Mouse (Mus musculus) liver, embryonic 12.5 days (tissue): ENCODE measurements around the gene Plxnb2. TPM values are rescaled to one million over a fixed set of nuclear protein-coding genes. Genes with fewer than 3 reads are reported as not detected.

Source experiments
- ATAC-seq: fragments of 200-750 bp; cut with Nextera tagmentation; 2 replicates; pipeline ENCODE4 v1.8.0; 2017; ENCODE audit warnings: moderate number of reproducible peaks, mild to moderate bottlenecking, moderate library complexity
- H3K27ac ChIP-seq: fragments of 300-500 bp; sonication (generic); 2 replicates; pipeline ENCODE4 v1.5.1; 2016; ENCODE audit warnings: mild to moderate bottlenecking
- H3K27me3 ChIP-seq: fragments of 300-500 bp; sonication (generic); replicated peaks from 2 replicates; pipeline ENCODE4 v1.6.1; 2016; ENCODE audit warnings: mild to moderate bottlenecking, moderate library complexity
- H3K36me3 ChIP-seq: fragments of 300-500 bp; sonication (generic); 2 replicates; pipeline ENCODE4 v1.6.1; 2016; ENCODE audit warnings: mild to moderate bottlenecking, moderate library complexity
- H3K4me1 ChIP-seq: fragments of 300-500 bp; sonication (generic); 2 replicates; pipeline ENCODE4 v1.6.1; 2016
- H3K4me2 ChIP-seq: fragments of 300-500 bp; sonication (generic); 2 replicates; pipeline ENCODE4 v1.6.1; 2016; ENCODE audit warnings: mild to moderate bottlenecking, moderate library complexity
- H3K4me3 ChIP-seq: fragments of 300-500 bp; sonication (generic); 2 replicates; pipeline ENCODE4 v1.5.1; 2016; ENCODE audit warnings: mild to moderate bottlenecking, moderate library complexity
- H3K9ac ChIP-seq: fragments of 300-500 bp; sonication (generic); 2 replicates; pipeline ENCODE4 v1.6.1; 2016; ENCODE audit warnings: mild to moderate bottlenecking, moderate library complexity
- H3K9me3 ChIP-seq: fragments of 300-500 bp; sonication (generic); replicated peaks from 2 replicates; pipeline ENCODE4 v1.6.1; 2016; ENCODE audit warnings: mild to moderate bottlenecking, moderate library complexity
- WGBS: fragments of 180-500 bp; shearing (Covaris S2); methylation state at CpG from one replicate; pipeline ENCODE4 v1.1.7; 2016; ENCODE audit not compliant: insufficient replicate concordance; 5-methylcytosine and 5-hydroxymethylcytosine counted together
- polyA plus RNA-seq: library from polyadenylated mRNA; unstranded; fragments of >200 nt; fragmentation: Nextera tagmentation; extraction: Ambion mirVana; gene quantifications from 2 replicates; pipeline ENCODE4 v1.2.1, GENCODE M21; 2016

Plxnb2 gene
- polyA plus RNA-seq, 1 experiment from 2014 or later, result 38.8 TPM

DNA sequence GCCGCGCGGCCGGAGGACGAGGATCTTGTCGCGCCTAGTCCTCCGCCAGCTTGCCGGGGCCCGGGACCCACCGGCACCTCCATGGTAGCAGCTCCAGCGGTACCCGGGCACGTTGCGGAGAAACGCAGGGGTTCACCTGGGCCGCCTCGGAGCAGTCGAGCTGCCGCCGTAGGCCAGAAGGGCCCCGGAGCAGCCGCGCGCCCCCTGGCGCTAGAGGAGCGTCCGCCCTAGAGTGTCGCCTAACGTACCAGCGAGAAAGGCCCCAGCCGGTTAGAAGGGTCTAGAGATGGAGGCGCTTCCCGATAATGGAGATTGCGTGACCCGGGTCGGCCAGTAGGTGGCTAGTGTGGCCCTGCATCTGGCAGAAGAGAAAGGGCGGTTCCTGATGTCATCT is 15.7 kb upstream of the Plxnb2 start, which contains the start of gene Dennd6b:
Gene Dennd6b (minus strand): TSS at position 184 of the 394 bp plus-strand sequence.
- peak within 1 kb of the TSS; percentile 98 for H3K27ac ChIP-seq
- H3K36me3 ChIP-seq, result no peaks in the 10 kb centered on the region
- peak within 1 kb of the TSS; percentile 85 for H3K4me3 ChIP-seq
- peak within 1 kb of the TSS; percentile 91 for H3K9ac ChIP-seq
- H3K4me1 ChIP-seq, result peaks cover 22% of the 10 kb centered on the region
- 0% methylated on average over 38 of the region's 38 CpGs for WGBS
- no peaks in the 10 kb centered on the region for H3K27me3 ChIP-seq
- no peaks in the 10 kb centered on the region for H3K9me3 ChIP-seq
- ATAC-seq, result peak; percentile 98
- H3K4me2 ChIP-seq, result peak within 1 kb of the TSS; percentile 90

DNA sequence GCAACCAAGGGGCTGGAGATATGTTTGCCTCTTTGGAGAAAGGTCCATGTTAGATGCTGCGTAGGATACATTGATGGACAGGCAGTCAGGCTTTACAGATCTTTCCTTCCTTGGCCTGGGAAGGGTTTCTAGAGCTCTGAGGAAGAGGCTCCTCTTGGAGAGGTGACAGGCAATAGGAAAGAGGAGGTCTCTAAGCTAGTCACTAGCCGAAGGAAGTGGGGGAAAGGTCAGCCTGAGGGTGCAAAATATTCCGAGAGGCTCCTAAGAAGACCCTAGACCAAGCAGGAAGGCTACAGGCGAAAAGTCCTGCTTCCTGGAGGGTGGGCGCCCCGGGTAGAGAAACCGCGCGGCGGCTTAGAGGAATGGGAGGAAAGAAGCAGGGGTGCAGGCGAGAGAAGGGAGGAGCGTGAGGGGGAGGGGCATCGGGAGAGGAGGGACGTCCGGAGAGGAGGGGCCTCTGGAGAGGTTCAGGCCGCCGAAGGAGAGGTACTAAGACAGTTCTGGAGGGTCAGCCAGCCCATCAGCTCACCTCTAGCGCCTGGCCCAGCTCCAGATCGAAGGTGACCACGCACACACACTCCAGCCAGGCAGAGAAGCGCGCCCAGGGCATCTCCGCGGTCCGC is 15.2 kb upstream of the Plxnb2 start:
- Histone ChIP-seq H3K27me3 (no peaks in the 10 kb centered on the region), H3K4me3 (peak overlapping the region; percentile 85), H3K4me1 (peaks cover 22% of the 10 kb centered on the region), H3K27ac (peak overlapping the region; percentile 98), H3K9ac (peak overlapping the region; percentile 91), H3K9me3 (no peaks in the 10 kb centered on the region), H3K4me2 (peak overlapping the region; percentile 90), H3K36me3 (0 out of 2 replicates have a peak, but pooled peaks cover under 1% of the 10 kb centered on the region)
- WGBS, result 2% methylated on average over 25 of the region's 25 CpGs
- peak; percentile 92 for ATAC-seq

DNA sequence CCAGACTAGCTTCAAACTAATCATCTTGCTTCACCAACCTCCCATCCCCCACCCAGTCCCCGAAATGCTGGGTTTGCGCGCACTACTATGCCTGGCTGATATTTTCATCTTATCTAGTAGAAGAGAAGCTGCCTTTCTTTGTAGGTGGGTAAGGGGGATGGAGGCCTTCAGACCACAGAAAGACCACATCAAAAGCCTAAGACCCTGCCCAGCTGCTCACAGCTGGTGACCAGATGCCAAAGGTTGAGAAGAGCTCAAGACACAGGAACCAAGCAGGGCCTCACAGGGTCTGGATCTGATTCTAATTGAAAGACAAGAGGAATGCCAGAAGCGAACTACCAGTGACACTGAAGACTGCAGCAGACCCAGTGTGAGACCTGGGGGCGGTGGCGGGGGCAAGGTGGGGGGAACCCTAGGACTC is 14.7 kb upstream of the Plxnb2 start:
- 25% methylated on average over 6 of the region's 6 CpGs for WGBS

DNA sequence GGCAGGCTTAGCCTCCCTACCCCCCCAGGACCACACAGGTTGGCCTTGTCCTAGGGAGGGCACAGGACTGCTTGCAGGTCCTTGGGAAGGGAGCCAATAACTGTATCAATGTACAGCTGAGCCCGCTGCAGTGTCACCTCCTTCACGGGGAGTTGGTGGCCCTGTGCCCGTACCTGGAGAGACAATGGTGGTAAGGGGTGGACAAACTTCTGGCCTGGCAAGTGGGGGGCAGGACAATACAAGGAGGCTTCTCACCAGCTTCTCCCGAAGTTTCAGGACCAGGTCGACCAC is 4.3 kb upstream of the Plxnb2 start:
- WGBS, result 75% methylated on average over 5 of the region's 5 CpGs
- no peak overlapping the region for H3K4me3 ChIP-seq
- H3K4me1 ChIP-seq, result peaks cover 28% of the 10 kb centered on the region
- H3K27me3 ChIP-seq, result peaks cover 30% of the 10 kb centered on the region
- H3K36me3 ChIP-seq, result peaks cover 32% of the 10 kb centered on the region
- H3K9ac ChIP-seq, result no peak overlapping the region
- ATAC-seq, result no peak
- H3K4me2 ChIP-seq, result no peak overlapping the region
- H3K9me3 ChIP-seq, result no peaks in the 10 kb centered on the region
- no peak overlapping the region for H3K27ac ChIP-seq

More for the DNA sequence above, 14.7 kb upstream of the Plxnb2 start:
- Histone ChIP-seq H3K27me3 (no peaks in the 10 kb centered on the region), H3K27ac (peak overlapping the region; percentile 98), H3K4me3 (peak overlapping the region; percentile 85), H3K4me2 (peak overlapping the region; percentile 90), H3K9ac (peak overlapping the region; percentile 91), H3K9me3 (no peaks in the 10 kb centered on the region), H3K36me3 (peaks cover 6% of the 10 kb centered on the region; the same call in 1 of the 2 replicates), H3K4me1 (peaks cover 22% of the 10 kb centered on the region)
- ATAC-seq, result no peak

DNA sequence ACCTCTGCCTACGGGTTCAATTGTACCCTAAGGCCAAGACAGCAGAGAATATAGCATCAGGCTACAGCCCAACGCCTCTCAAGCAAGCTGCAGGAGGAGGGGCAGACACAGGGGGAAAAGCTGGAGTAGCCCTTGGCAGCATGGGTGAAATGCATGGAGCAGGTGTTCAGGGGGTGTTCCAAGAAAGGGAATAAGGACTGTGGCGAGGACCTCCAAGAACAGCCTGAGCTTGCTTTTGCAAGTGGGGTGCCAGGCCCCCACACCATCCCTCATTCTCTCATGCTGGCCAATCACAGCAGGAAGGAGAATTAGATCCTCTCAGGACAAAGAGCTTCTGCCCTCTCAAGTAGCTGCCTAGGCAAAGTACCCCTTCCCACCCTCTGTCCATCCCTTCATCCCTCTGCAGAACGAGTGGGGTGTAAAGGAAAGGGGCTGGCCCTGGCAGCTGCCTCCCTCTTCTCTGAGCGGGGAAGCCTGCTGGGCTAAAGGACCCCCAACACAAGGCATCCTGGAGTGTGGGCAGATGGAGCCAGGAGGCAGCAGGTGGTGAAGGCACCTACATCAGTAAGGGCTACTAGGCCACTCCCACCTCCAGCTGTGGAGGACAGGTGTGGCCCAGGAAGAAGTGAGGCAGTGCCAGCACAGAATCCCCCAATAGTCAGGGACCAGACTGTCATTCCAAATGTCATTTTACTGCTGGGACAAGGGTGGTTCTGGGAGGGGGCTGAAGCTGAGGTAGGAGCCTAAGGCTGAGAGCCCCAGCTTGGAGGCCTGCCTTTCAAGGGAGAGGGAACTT is 3.8 kb upstream of the Plxnb2 start:
- H3K27ac ChIP-seq, result no peak overlapping the region
- H3K4me3 ChIP-seq, result no peak overlapping the region
- no peak overlapping the region for H3K9ac ChIP-seq
- peaks cover 35% of the 10 kb centered on the region for H3K27me3 ChIP-seq
- H3K36me3 ChIP-seq, result peaks cover 31% of the 10 kb centered on the region
- no peak overlapping the region for H3K4me2 ChIP-seq
- 65% methylated on average over 5 of the region's 5 CpGs for WGBS
- H3K9me3 ChIP-seq, result no peaks in the 10 kb centered on the region
- peaks cover 33% of the 10 kb centered on the region for H3K4me1 ChIP-seq
- no peak for ATAC-seq

DNA sequence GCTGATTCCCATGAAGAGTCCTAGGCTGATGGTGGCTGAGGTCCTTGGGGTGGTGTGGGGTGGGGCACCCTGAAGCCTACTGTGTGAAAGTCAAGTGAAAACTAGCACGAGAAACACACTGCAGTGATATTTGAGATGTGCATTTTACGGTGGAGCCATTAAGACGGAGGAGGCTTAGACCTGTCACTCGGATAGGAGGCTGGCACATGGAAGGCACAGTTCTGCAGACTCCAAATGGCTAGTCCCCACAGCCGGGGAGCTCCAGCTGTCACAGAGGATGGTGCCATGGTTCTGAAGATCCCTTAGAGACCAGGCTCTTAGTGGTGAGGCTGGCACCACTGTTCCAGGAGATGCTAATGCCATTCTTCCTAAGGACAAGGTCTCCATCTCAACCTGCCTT is 2.3 kb upstream of the Plxnb2 start:
- Histone ChIP-seq H3K36me3 (peaks cover 24% of the 10 kb centered on the region), H3K4me2 (no peak overlapping the region), H3K9ac (no peak overlapping the region), H3K9me3 (no peaks in the 10 kb centered on the region), H3K4me1 (peaks cover 47% of the 10 kb centered on the region), H3K27me3 (peaks cover 49% of the 10 kb centered on the region), H3K27ac (peak overlapping the region; percentile 11; the same call in 1 of the 2 replicates), H3K4me3 (no peak overlapping the region)
- 62% methylated on average over 5 of the region's 5 CpGs for WGBS
- no peak for ATAC-seq

DNA sequence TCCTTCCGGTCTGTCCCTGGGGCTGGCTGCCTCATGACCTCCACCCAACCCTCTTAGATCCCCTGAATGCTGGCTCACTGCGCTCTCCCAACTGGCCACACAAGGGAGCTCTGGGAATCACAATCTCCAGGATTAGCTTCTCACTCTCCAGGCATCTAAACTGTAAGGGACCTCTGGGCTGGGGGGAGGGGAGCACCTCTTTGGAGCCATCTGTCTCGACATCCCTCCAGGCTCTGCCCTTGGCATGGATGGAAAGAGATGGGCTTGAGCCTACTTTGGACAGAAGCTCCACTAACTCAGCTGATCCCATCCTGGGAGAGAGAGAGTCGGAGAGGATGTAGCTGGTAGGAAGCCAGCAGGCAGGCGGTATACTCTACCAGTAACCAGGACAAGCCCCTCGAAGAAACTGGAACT is 1.7 kb upstream of the Plxnb2 start:
- Histone ChIP-seq H3K9ac (no peak overlapping the region), H3K27me3 (peaks cover 49% of the 10 kb centered on the region), H3K4me3 (no peak overlapping the region), H3K27ac (peak overlapping the region; percentile 11; the same call in 1 of the 2 replicates), H3K4me1 (peaks cover 53% of the 10 kb centered on the region), H3K4me2 (no peak overlapping the region), H3K9me3 (no peaks in the 10 kb centered on the region), H3K36me3 (peaks cover 20% of the 10 kb centered on the region)
- no peak for ATAC-seq
- WGBS, result 21% methylated on average over 6 of the region's 6 CpGs

DNA sequence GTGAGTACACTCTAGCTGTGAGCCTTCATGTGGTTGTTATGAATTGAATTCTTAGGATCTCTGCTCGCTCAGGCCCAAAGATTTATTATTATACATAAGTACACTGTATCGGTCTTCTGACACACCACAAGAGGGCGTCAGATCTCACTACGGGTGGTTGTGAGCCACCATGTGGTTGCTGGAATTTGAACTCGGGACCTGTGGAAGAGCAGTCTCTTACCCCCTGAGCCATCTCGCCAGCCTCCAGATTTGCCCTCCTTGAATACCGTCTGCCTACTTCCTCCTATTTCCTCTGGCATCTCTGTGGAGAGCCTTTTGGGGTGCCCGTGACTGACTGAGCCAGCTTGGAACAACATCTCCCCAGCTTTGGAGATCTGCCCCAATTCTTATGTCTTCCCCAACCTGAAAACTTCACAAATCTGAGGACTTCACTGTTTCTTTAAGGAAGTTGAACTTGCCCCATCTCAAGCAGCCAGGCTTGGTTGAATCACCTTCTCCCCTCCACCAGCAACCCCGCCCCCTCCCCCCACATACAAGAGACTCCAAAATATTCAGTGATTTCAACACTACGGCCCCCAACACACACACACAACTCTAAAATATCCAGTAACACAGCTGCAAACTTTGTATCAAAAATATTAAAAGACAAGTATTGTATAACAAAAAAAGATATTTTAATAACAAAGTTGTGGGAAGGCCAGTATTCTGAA is 1.1 kb upstream of the Plxnb2 start:
- no peak overlapping the region for H3K4me3 ChIP-seq

DNA sequence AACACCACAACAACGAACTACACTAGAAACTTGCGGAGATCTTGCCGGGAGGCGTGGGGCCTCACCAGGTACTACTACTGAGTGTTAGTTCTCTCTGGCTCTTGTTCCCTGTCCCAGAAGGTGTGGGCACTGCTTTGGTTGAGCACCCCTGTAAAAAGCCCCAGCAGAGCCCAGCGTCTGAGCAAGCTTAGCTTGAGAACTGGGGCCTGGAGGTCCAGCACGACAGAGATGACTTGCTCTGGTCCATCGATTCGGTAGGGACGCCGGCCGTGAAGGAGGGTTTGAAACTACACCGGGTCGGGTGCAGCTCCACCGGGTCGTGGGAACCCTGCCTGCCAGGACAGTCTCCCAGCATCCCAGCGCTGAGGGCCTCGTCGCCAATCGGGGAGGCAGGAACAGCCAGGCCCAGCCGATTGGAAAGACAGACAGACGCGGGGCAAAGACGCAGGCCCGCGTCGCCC is 477 bp downstream of the Plxnb2 start:
- Histone ChIP-seq H3K4me2 (peak overlapping the region; percentile 77), H3K4me1 (peaks cover 74% of the 10 kb centered on the region), H3K36me3 (no peaks in the 10 kb centered on the region), H3K9ac (peak overlapping the region; percentile 63), H3K27me3 (peaks cover 61% of the 10 kb centered on the region), H3K4me3 (peak overlapping the region; percentile 64), H3K27ac (peak overlapping the region; percentile 46), H3K9me3 (no peaks in the 10 kb centered on the region)
- no peak for ATAC-seq
- WGBS, result 7% methylated on average over 26 of the region's 26 CpGs

More for the DNA sequence above, 1.1 kb upstream of the Plxnb2 start:
- WGBS, result 33% methylated on average over 10 of the region's 10 CpGs
- H3K27ac ChIP-seq, result peak overlapping the region; percentile 11; the same call in 1 of the 2 replicates
- ATAC-seq, result no peak
- peaks cover 49% of the 10 kb centered on the region for H3K27me3 ChIP-seq
- peaks cover 59% of the 10 kb centered on the region for H3K4me1 ChIP-seq
- peaks cover 14% of the 10 kb centered on the region; the same call in 1 of the 2 replicates for H3K36me3 ChIP-seq
- no peaks in the 10 kb centered on the region for H3K9me3 ChIP-seq
- peak overlapping the region; percentile 77; the same call in 1 of the 2 replicates for H3K4me2 ChIP-seq
- H3K9ac ChIP-seq, result no peak overlapping the region

DNA sequence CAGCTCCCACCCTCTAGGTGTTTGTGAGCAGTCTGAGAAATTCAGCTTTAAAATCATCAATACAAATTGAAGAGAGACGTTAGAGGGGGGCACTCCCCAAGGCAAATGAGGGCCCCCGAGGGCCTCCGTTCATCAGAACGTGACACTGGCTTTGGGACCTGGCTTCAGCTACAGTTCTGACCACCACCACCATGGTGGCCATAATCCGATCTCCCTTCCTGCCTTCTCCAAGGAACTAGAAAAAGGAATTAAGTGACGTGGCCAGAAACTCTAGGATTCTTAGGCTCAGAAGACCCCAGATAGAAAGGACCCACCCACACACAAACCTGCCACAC is 991 bp downstream of the Plxnb2 start:
- Histone ChIP-seq H3K27me3 (peaks cover 66% of the 10 kb centered on the region), H3K36me3 (no peaks in the 10 kb centered on the region), H3K9me3 (no peaks in the 10 kb centered on the region), H3K4me3 (peak overlapping the region; percentile 64), H3K4me1 (peaks cover 79% of the 10 kb centered on the region), H3K4me2 (peak overlapping the region; percentile 77), H3K27ac (peak overlapping the region; percentile 46; the same call in 1 of the 2 replicates), H3K9ac (peak overlapping the region; percentile 63)
- no peak for ATAC-seq
- 24% methylated on average over 6 of the region's 6 CpGs for WGBS

DNA sequence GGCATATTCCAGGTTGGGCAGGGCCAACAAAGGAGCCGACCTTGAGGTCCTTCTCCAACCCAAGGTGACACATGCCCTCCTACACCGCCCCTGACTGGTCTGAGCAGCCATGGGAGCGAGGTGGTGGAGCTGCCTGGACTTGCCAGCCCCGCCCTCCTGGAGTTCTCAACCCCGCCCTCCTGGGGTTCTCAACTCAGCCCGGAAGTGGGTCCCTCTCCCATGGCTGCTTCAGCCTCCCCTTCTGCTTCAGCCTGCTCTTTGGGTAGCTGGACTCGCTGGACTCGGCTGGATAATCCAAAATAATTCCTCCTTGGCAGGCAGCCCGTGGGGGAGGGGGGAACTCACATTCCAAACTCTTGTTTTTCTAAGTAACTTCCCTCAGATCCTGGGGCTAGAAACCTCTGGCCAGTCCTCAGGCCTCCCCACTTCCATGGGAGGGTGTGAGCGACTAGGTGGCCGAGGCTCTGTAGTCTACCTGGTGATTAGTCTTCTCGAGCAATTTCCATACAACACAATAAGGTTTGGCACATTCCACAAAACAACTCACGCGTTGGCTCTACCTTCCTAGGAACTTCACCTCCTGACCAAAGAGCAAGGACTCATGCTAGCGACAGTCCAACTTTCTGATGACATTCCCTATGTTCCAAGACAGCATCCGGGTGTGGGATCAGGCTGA is 1.5 kb downstream of the Plxnb2 start:
- peak overlapping the region; percentile 63 for H3K9ac ChIP-seq
- H3K27ac ChIP-seq, result peak overlapping the region; percentile 61
- H3K27me3 ChIP-seq, result peaks cover 72% of the 10 kb centered on the region
- peak overlapping the region; percentile 77 for H3K4me2 ChIP-seq
- H3K4me3 ChIP-seq, result peak overlapping the region; percentile 64
- WGBS, result 12% methylated on average over 16 of the region's 16 CpGs
- no peaks in the 10 kb centered on the region for H3K36me3 ChIP-seq
- peak; percentile 46 for ATAC-seq
- H3K9me3 ChIP-seq, result no peaks in the 10 kb centered on the region
- peaks cover 84% of the 10 kb centered on the region for H3K4me1 ChIP-seq
